Mouse (Mus musculus) CH12.LX (cell line): Measurements from ENCODE around the gene Rhag. TPM values are rescaled to one million over a fixed set of nuclear protein-coding genes. Genes with fewer than 3 reads are reported as not detected.

Source experiments
- DNase-seq: peaks from one replicate; pipeline ENCODE4 v3.0.0-alpha.2; 2013; ENCODE audit errors: extremely low read depth
- H3K27ac ChIP-seq: 2 replicates; pipeline ENCODE4 v1.5.1; 2012; ENCODE audit warnings: low read depth, mild to moderate bottlenecking, control low read depth, moderate library complexity; ENCODE audit not compliant: insufficient read depth
- H3K27me3 ChIP-seq: replicated peaks from 2 replicates; pipeline ENCODE3; 2012; ENCODE audit warnings: inconsistent platforms
- H3K36me3 ChIP-seq, 2 experiments: replicated peaks in 1 of 2; 2 replicates each; pipeline versions ENCODE3 to v1.6.1; 2012; ENCODE audit warnings: inconsistent platforms in 1 of 2, low read length in 1 of 2, mild to moderate bottlenecking in 1 of 2, mixed read lengths in 1 of 2, moderate library complexity in 1 of 2; ENCODE audit not compliant: control insufficient read depth in 1 of 2, insufficient read depth in 1 of 2
- H3K4me1 ChIP-seq, 2 experiments: 2 replicates each; pipeline ENCODE4 v1.6.1; 2012; ENCODE audit warnings: inconsistent platforms in 1 of 2, moderate library complexity in 1 of 2; ENCODE audit not compliant: insufficient read depth in 2 of 2, control insufficient read depth in 1 of 2
- H3K4me2 ChIP-seq: 2 replicates; pipeline ENCODE4 v1.6.1; 2012; ENCODE audit warnings: low read depth, mild to moderate bottlenecking, control low read depth; ENCODE audit not compliant: poor library complexity, insufficient read depth, severe bottlenecking
- H3K4me3 ChIP-seq, 3 experiments: fragments of 150-350 bp in 1 of 3; sonication (generic) in 1 of 3; replicated peaks in 1 of 3; 2 replicates each; pipeline versions ENCODE3 to v1.5.1; 2011 to 2012; ENCODE audit warnings: low read depth in 2 of 3, low read length in 2 of 3, mild to moderate bottlenecking in 2 of 3, moderate library complexity in 2 of 3, control low read depth in 1 of 3, improper control_type of control experiment in 1 of 3, inconsistent platforms in 1 of 3, mixed read lengths in 1 of 3; ENCODE audit not compliant: poor library complexity in 1 of 3
- H3K79me2 ChIP-seq: replicated peaks from 2 replicates; pipeline ENCODE4 v1.6.1; 2012; ENCODE audit warnings: mild to moderate bottlenecking, moderate library complexity; ENCODE audit not compliant: control insufficient read depth, poor library complexity, insufficient read depth, severe bottlenecking; ENCODE audit errors: extremely low read depth
- H3K9ac ChIP-seq: 2 replicates; pipeline ENCODE4 v1.6.1; 2012; ENCODE audit warnings: low read depth, mild to moderate bottlenecking, control low read depth, moderate library complexity; ENCODE audit not compliant: insufficient read depth
- H3K9me3 ChIP-seq: replicated peaks from 2 replicates; pipeline ENCODE3; 2012; ENCODE audit warnings: low read length, inconsistent platforms, mixed read lengths
- CHD1 ChIP-seq: IDR thresholded peaks from 2 replicates; pipeline ENCODE4 v1.6.1; 2012; ENCODE audit warnings: low read depth, low read length, improper control_type of control experiment, inconsistent platforms
- CTCF ChIP-seq, 2 experiments: IDR thresholded peaks in 1 of 2; conservative IDR thresholded peaks in 1 of 2; 2 replicates each; pipeline ENCODE4 v1.5.1; 2011 to 2012; ENCODE audit warnings: low read depth in 2 of 2, low read length in 2 of 2, improper control_type of control experiment in 1 of 2, inconsistent platforms in 1 of 2, mild to moderate bottlenecking in 1 of 2, moderate library complexity in 1 of 2
- EP300 ChIP-seq: IDR thresholded peaks from 2 replicates; pipeline ENCODE4 v1.6.1; 2011; ENCODE audit warnings: low read length, improper control_type of control experiment
- ETS1 ChIP-seq: conservative IDR thresholded peaks from 2 replicates; pipeline ENCODE4 v1.6.1; 2012; ENCODE audit warnings: low read depth, mild to moderate bottlenecking, inconsistent platforms, low read length, improper control_type of control experiment, moderate library complexity
- HCFC1 ChIP-seq: IDR thresholded peaks from 2 replicates; pipeline ENCODE4 v1.6.1; 2012; ENCODE audit warnings: low read depth, mild to moderate bottlenecking, inconsistent platforms, low read length, improper control_type of control experiment
- JUND ChIP-seq: conservative IDR thresholded peaks from 2 replicates; pipeline ENCODE4 v1.6.1; 2011; ENCODE audit warnings: low read depth, low read length, improper control_type of control experiment
- KAT2A ChIP-seq: IDR thresholded peaks from 2 replicates; pipeline ENCODE4 v1.6.1; 2012; ENCODE audit warnings: low read length, improper control_type of control experiment, inconsistent platforms; ENCODE audit not compliant: insufficient replicate concordance
- MAZ ChIP-seq: IDR thresholded peaks from 2 replicates; pipeline ENCODE4 v1.6.1; 2012; ENCODE audit warnings: low read depth, mild to moderate bottlenecking, inconsistent platforms, low read length, improper control_type of control experiment, moderate library complexity
- NELFE ChIP-seq: IDR thresholded peaks from 2 replicates; pipeline ENCODE4 v1.6.1; 2011; ENCODE audit warnings: low read depth, low read length, improper control_type of control experiment
- NRF1 ChIP-seq: IDR thresholded peaks from 2 replicates; pipeline ENCODE4 v1.6.1; 2014; ENCODE audit warnings: low read depth, mild to moderate bottlenecking, inconsistent platforms, low read length, improper control_type of control experiment, moderate library complexity
- PAX5 ChIP-seq: IDR thresholded peaks from 2 replicates; pipeline ENCODE4 v1.6.1; 2012; ENCODE audit warnings: low read length, inconsistent platforms, mixed read lengths
- POLR2A ChIP-seq: IDR thresholded peaks from 2 replicates; pipeline ENCODE4 v1.6.1; 2011; ENCODE audit warnings: low read depth, mild to moderate bottlenecking, improper control_type of control experiment, low read length
- POLR2AphosphoS2 ChIP-seq: IDR thresholded peaks from 2 replicates; pipeline ENCODE4 v1.6.1; 2011; ENCODE audit warnings: low read depth, low read length, improper control_type of control experiment
- SMC3 ChIP-seq: IDR thresholded peaks from 2 replicates; pipeline ENCODE4 v1.6.1; 2011; ENCODE audit warnings: low read depth, low read length, improper control_type of control experiment
- TBP ChIP-seq: conservative IDR thresholded peaks from 2 replicates; pipeline ENCODE4 v1.6.1; 2011; ENCODE audit warnings: low read depth, low read length, improper control_type of control experiment
- UBTF ChIP-seq: IDR thresholded peaks from 2 replicates; pipeline ENCODE4 v1.6.1; 2012; ENCODE audit warnings: low read depth, mild to moderate bottlenecking, inconsistent platforms, low read length, improper control_type of control experiment, moderate library complexity
- ZNF384 ChIP-seq: IDR thresholded peaks from 2 replicates; pipeline ENCODE4 v1.6.1; 2012; ENCODE audit warnings: low read depth, low read length, improper control_type of control experiment, inconsistent platforms
- dilution Hi-C: fragments of 300-500 bp; cut with MboI; formaldehyde crosslinking; loops from 2 replicates; pipeline ENCODE4 v1.14.3; 2020; ENCODE audit warnings: low sequenced_read_pairs; ENCODE audit not compliant: extremely low pct_unique_long_range_greater_than_20kb, extremely low pct_ligation_motif_present
- in situ Hi-C: fragments of 300-500 bp; cut with MboI; formaldehyde crosslinking; loops from 3 replicates; pipeline ENCODE4 v1.14.3; 2019; ENCODE audit warnings: low sequenced_read_pairs, low pct_ligation_motif_present, low pct_unique_long_range_greater_than_20kb, mixed read lengths
- polyA plus RNA-seq: library from polyadenylated mRNA; unstranded; fragments of >175 nt; gene quantifications from 2 replicates; pipeline ENCODE4 v1.2.1, GENCODE M21; 2012; ENCODE audit warnings: low read depth; ENCODE audit not compliant: insufficient read length
- total RNA-seq, 2 experiments: library from RNA; depleted of rRNA; stranded (reverse); fragments of 300-350 nt in 1 of 2; fragments of >200 nt in 1 of 2; gene quantifications; 2 replicates each; pipeline ENCODE4 v1.2.3; 2012 to 2014

The Rhag gene
- total and polyA plus RNA-seq, 3 experiments = not detected

DNA sequence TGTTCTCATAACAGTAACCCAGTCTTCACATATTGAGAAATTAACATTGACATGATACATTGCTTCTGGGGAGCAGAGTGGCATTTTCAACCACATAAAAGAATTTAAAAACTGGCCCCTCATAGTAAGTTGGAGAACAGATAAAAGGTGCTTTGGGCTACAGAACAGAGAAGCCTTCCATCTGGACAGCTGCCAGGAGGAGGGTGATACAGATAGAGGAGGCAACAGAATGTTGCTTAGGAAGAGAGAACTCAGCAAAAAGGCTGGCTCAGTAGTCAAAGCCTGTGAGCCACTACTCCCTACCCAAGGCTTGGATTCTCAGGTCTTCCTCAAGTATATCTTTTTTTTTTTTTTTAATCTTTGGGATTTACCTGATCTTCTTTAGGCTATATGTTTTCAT lies 44.1 kb downstream of the Rhag start:
- Histone ChIP-seq H3K36me3 (no peaks in the 10 kb centered on the region), H3K9ac (no peak overlapping the region), H3K4me1 (no peaks in the 10 kb centered on the region), H3K4me3 (no peak overlapping the region), H3K9me3 (no peaks in the 10 kb centered on the region), H3K79me2 (no peaks in the 10 kb centered on the region), H3K4me2 (no peak overlapping the region), H3K27me3 (no peaks in the 10 kb centered on the region), H3K27ac (no peak overlapping the region)
- in situ Hi-C loops = no loop called here
- no peak for TF ChIP-seq NRF1
- no peak for TF ChIP-seq PAX5
- no peak for TF ChIP-seq TBP
- no peak for TF ChIP-seq SMC3
- no peak for TF ChIP-seq ZNF384
- TF ChIP-seq CHD1 = no peak
- no peak for TF ChIP-seq CTCF (conservative IDR thresholded peaks at IDR 0.05 in 1 of 2, IDR thresholded peaks at IDR 0.05 in 1 of 2; ENCODE audit: low read depth in 2 of 2, low read length in 2 of 2)
- no peak for TF ChIP-seq MAZ
- TF ChIP-seq EP300 = no peak
- no peak for TF ChIP-seq UBTF
- TF ChIP-seq POLR2A = no peak
- no peak for TF ChIP-seq KAT2A
- no peak for TF ChIP-seq ETS1
- no peak for TF ChIP-seq HCFC1
- TF ChIP-seq NELFE = no peak
- no peak for TF ChIP-seq JUND
- dilution Hi-C loops = no loop called here
- DNase-seq = no peak

DNA sequence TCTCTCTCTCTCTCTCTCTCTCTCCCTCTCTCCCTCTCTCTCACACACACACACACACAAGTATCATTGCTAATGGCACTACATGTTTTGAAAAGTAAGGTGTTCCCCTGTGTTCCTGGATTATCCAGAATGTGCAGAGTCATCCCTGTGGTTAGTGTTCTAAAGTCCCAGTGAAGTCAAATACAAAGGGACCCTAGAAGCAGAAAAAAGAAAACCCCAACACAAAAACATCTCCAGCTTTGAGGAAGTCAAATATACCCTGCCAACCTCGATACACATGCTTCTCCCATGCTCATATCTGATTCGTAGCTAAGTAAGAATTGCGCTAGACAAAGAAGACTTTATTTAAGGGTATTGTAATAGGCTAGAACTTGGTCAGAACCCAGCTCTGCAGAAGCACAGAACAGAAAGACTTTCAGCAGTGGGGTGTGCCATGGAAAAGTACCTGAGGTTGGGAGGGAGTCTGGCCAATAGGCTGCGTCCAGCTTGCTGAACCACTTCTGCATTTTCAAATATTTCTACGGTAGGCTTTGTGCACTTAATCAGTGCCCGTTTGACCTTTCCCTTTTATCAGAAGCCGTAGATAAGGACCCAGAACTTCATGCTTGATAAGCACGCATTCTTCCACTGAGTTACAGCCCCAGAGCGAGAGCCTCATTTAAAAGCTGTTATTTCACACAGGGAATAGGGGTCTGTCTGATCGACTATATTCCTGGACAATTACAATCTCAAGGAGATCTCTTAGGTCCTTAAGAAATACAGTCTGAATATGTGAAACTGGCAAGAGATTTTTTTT lies 58.2 kb downstream of the Rhag start:
- no peak for TF ChIP-seq JUND
- TF ChIP-seq POLR2AphosphoS2 = no peak
- dilution Hi-C loops = no loop called here
- DNase-seq = no peak
- Histone ChIP-seq H3K9me3 (peaks cover 4% of the 10 kb centered on the region), H3K27ac (no peak overlapping the region), H3K27me3 (no peaks in the 10 kb centered on the region), H3K79me2 (no peaks in the 10 kb centered on the region), H3K4me2 (no peak overlapping the region), H3K9ac (no peak overlapping the region), H3K4me1 (no peaks in the 10 kb centered on the region), H3K36me3 (no peaks in the 10 kb centered on the region), H3K4me3 (no peak overlapping the region)
- in situ Hi-C loops = no loop called here
